14 mouse cellular contexts compared by ENCODE assay signal in the genomic region with DNA sequence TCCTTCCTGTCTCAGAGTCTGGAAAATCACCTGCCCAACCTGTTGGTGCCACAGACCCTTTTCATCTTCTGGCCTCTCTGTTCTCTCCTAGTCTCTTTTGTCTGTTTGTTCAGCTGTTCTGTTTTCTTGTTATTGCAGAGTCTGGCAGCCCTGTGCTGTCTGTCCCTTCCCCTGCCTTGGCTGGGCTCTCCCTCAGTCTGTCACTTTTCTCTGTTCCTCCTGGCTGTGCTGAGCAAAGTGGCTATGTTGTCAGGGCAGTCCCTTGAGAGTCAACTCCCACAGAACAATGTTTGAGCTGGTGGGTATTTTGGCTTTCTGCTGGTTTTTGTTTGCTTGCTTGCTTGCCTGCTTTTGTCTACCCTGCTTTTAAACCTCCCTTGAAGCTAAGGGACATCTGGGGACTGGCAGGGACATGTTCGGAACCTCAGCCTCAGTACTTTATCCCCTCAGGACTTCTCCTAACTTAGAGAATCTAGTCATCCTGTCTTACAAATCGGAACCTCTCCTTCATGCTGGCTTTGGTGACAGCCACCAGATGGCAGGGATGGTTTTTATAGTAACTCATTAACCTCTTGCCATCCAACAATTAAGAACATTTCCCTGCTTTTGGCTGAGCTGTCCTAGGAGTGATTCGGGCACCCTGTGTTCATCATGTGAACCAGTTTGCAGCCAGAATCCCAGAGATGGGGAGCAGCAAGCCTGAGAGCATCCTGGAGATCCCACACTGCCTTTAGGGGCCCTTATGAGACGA.
A peak's percentile ranks its signal among the peaks of the same experiment; 100 is the strongest.
DNase-seq lines count a peak whose midpoint lies in the region; ATAC-seq and TF ChIP-seq lines count a peak whose summit lies in the region.
"Had no signal": no experiment of that assay in that cellular context is flagged by ENCODE, and none has a peak within 500 bp of the region (broad histone marks: within the 10 kb centered on the region; RNA-seq: fewer than 3 reads in every experiment).

No protein-coding gene starts in this region.

- peak; percentile 3 for DNase-seq in cerebellum, adult 11 months
- peak; percentile 64 for DNase-seq in midbrain, postnatal 0 days (ENCODE audit: low spot score)
- no peak for DNase-seq in midbrain, embryonic 10.5 days (ENCODE audit: low spot score)
- no peak for DNase-seq in thymus, postnatal 25 days
- DNase-seq: adrenal gland, postnatal 25 days; kidney, adult 18-20 months; spleen, adult 18-20 months; thymus, adult 18-20 months had no signal

- 0 out of 2 replicates have a peak, but pooled peaks cover 3% of the 10 kb centered on the region for H3K4me1 ChIP-seq in intestine, embryonic 15.5 days (replicated peaks)
- no peaks in the 10 kb centered on the region for H3K4me1 ChIP-seq in intestine, embryonic 16.5 days (ENCODE audit: control insufficient read depth, insufficient read depth, low read length)
- H3K4me1 ChIP-seq in midbrain, postnatal 0 days (ENCODE audit: insufficient read depth, low read length), result no peaks in the 10 kb centered on the region
- H3K4me1 ChIP-seq in midbrain, embryonic 10.5 days, result peaks cover 24% of the 10 kb centered on the region

- 0 out of 2 replicates have a peak overlapping the region, but pooled peaks have one; percentile 6 for H3K27ac ChIP-seq in intestine, embryonic 15.5 days
- no peak overlapping the region for H3K27ac ChIP-seq in intestine, embryonic 16.5 days (ENCODE audit: low read length)
- no peak overlapping the region for H3K27ac ChIP-seq in midbrain, postnatal 0 days (ENCODE audit: low read depth, low read length)
- H3K27ac ChIP-seq in midbrain, embryonic 10.5 days (replicated peaks), result no peak overlapping the region; the same call in 1 of the 2 replicates
- H3K27ac ChIP-seq: limb, embryonic 13.5 days had no signal

- H3K9ac ChIP-seq in intestine, embryonic 15.5 days, result no peak overlapping the region
- no peak overlapping the region for H3K9ac ChIP-seq in intestine, embryonic 16.5 days (ENCODE audit: low read depth, low read length)
- no peak overlapping the region for H3K9ac ChIP-seq in midbrain, postnatal 0 days (replicated peaks; ENCODE audit: low read length, poor library complexity, severe bottlenecking)
- H3K9ac ChIP-seq: limb, embryonic 13.5 days had no signal

- no peaks in the 10 kb centered on the region for H3K27me3 ChIP-seq in intestine, embryonic 15.5 days (replicated peaks)
- no peaks in the 10 kb centered on the region for H3K27me3 ChIP-seq in intestine, embryonic 16.5 days (replicated peaks; ENCODE audit: control insufficient read depth, insufficient read depth, low read length)
- H3K27me3 ChIP-seq in midbrain, postnatal 0 days (ENCODE audit: insufficient read depth, low read length), result peaks cover 8% of the 10 kb centered on the region; the same call in 1 of the 2 replicates
- no peaks in the 10 kb centered on the region for H3K27me3 ChIP-seq in midbrain, embryonic 10.5 days (ENCODE audit: low read depth, poor library complexity, severe bottlenecking)
- H3K27me3 ChIP-seq: limb, embryonic 13.5 days; Patski had no signal

- TF ChIP-seq CTCF in midbrain, postnatal 0 days (IDR thresholded peaks at IDR 0.05), result peak; percentile 75

- H3K4me3 ChIP-seq in intestine, embryonic 15.5 days (replicated peaks), result no peak overlapping the region
- H3K4me3 ChIP-seq in intestine, embryonic 16.5 days (ENCODE audit: low read length), result no peak overlapping the region
- H3K4me3 ChIP-seq in midbrain, postnatal 0 days (ENCODE audit: low read depth, low read length), result no peak overlapping the region
- no peak overlapping the region for H3K4me3 ChIP-seq in midbrain, embryonic 10.5 days
- H3K4me3 ChIP-seq: limb, embryonic 13.5 days had no signal

- H3K4me2 ChIP-seq in intestine, embryonic 15.5 days (replicated peaks), result no peak overlapping the region
- H3K4me2 ChIP-seq in intestine, embryonic 16.5 days (ENCODE audit: low read depth, low read length), result no peak overlapping the region
- no peak overlapping the region for H3K4me2 ChIP-seq in midbrain, postnatal 0 days (ENCODE audit: low read depth, low read length, poor library complexity, severe bottlenecking)
- H3K4me2 ChIP-seq: limb, embryonic 13.5 days had no signal

- no peak for ATAC-seq in cerebellum, adult (ENCODE audit: insufficient number of reproducible peaks, low FRiP score, low TSS enrichment)
- ATAC-seq in intestine, embryonic 15.5 days, result no peak
- no peak for ATAC-seq in intestine, embryonic 16.5 days
- ATAC-seq in midbrain, postnatal 0 days (ENCODE audit: low FRiP score), result no peak
- no peak for ATAC-seq in frontal cortex, adult (ENCODE audit: low TSS enrichment)
- ATAC-seq: Patski had no signal

- 49% methylated on average over 4 of the region's 4 CpGs for WGBS in intestine, embryonic 15.5 days
- WGBS in intestine, embryonic 16.5 days, result 48% methylated on average over 4 of the region's 4 CpGs
- 61% methylated on average over 4 of the region's 4 CpGs for WGBS in midbrain, postnatal 0 days
- 64% methylated on average over 4 of the region's 4 CpGs for WGBS in midbrain, embryonic 10.5 days

- H3K36me3 ChIP-seq in intestine, embryonic 15.5 days, result no peaks in the 10 kb centered on the region
- H3K36me3 ChIP-seq in intestine, embryonic 16.5 days (ENCODE audit: control insufficient read depth, insufficient read depth, low read length), result no peaks in the 10 kb centered on the region
- H3K36me3 ChIP-seq in midbrain, postnatal 0 days (ENCODE audit: insufficient read depth, low read length), result no peaks in the 10 kb centered on the region
- no peaks in the 10 kb centered on the region for H3K36me3 ChIP-seq in midbrain, embryonic 10.5 days
- H3K36me3 ChIP-seq: limb, embryonic 13.5 days had no signal

- no peaks in the 10 kb centered on the region for H3K9me3 ChIP-seq in intestine, embryonic 15.5 days
- H3K9me3 ChIP-seq in intestine, embryonic 16.5 days (ENCODE audit: control insufficient read depth, low read length), result no peaks in the 10 kb centered on the region
- no peaks in the 10 kb centered on the region for H3K9me3 ChIP-seq in midbrain, postnatal 0 days (ENCODE audit: low read length)
- H3K9me3 ChIP-seq in midbrain, embryonic 10.5 days (replicated peaks), result no peaks in the 10 kb centered on the region
- H3K9me3 ChIP-seq: limb, embryonic 13.5 days had no signal

Comparison
In these comparisons a context has a peak if more than half of its experiments do, and no peak if none do; other contexts are left out.
1. DNase-seq: peak in cerebellum, adult 11 months (single experiment) and midbrain, postnatal 0 days (single experiment); none in midbrain, embryonic 10.5 days (single experiment) and thymus, postnatal 25 days (single experiment).